Mouse (Mus musculus): ENCODE results near the gene Stmnd1.
"Not testable (repeated sequence)": the region's sequence is repeated elsewhere in the genome, so short reads cannot be mapped to it uniquely, and the experiment has no call there.

Stmnd1 gene

DNA sequence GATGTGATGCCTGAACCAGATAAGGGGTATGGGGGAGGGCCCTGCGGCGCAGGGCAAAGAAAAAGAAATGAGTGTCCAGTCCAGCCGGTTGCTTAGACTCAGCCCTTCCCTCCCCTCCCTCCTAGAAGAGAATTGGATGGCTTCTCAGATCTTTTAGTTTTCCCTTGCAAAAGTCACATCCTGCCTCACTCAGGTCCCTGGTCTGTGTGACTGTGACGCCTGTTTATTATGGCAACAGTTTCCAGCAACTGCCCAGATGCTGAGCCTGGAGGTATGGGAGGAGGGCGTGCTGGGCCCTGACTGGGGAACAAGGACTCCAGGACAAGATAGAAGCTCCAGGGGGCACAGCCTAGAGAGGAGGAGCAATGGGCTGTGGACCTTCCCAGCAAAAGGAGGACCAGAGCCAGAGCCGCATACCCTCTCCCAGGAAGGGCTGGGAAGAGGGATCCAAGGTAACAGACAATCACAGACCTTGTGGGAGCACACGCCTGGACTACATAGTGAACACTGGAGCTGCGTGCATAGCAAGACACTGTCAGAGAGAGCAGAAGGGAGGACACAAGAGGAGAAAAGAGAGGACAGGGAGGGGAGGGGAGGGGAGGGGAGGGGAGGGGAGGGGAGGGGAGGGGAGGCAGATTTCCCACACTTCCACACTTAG lies at the start of gene Stmnd1:
TSS of gene Stmnd1 (plus strand) at position 269 of the 658 bp plus-strand sequence.
- DNase-seq (ENCODE audit: low spot score) = no peak

DNA sequence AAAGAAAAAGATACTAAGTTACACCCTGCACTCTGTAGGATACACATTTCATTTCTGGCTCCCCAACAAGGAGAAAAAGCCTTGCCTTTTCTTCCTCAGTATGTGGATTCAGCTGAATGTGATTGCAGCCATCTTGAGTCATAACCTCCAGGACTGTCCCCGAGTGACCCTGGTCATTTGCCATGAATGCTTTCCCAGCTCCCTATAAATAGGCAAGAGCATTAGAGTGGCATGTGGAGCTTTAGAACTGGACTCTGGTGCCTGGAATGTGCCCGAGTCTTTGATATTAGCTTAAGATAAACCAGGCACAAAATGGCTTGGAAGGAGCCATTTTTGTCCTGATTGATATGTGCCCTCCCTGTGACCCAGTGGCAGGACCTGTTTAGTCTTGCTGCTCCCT lies 46.6 kb upstream of the Stmnd1 start:
- DNase-seq (ENCODE audit: low spot score) = no peak

DNA sequence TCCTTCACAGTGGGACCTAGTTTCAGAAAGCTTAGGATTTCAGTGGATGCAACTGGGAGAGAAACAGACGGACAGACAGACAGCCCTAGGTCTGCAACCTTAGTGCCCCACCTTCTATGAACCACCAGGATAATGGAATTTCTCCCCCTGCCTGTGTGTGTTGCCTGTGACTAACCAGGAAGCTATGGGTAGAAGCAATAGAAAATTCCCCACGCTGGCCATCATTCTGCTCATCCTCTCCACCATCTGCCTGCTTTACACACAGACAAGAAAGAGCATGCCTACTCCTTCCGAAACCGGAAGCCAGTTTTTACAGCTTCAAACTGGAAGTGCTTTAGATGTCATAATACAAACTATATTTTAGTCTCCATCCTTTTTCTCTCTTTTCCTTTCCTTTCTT lies 46.0 kb upstream of the Stmnd1 start:
- no peak for DNase-seq (ENCODE audit: low spot score)

DNA sequence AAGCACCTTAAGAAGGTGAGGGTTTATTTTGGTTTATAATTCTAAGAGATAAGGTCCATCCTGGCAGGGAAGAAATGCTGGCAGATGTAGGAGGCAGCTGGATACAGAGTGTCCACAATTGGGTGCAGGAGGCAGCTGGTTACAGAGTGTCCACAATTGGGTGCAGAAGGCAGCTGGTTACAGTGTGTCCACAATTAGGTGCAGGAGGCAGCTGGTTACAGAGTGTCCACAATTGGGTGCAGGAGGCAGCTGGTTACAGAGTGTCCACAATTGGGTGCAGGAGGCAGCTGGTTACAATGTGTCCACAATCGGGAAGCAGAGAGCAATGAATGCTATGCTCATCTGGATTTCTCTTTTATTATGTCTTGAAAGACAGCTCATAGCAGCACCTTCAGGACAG lies 44.8 kb upstream of the Stmnd1 start:
- DNase-seq (ENCODE audit: low spot score) = not testable (repeated sequence)

DNA sequence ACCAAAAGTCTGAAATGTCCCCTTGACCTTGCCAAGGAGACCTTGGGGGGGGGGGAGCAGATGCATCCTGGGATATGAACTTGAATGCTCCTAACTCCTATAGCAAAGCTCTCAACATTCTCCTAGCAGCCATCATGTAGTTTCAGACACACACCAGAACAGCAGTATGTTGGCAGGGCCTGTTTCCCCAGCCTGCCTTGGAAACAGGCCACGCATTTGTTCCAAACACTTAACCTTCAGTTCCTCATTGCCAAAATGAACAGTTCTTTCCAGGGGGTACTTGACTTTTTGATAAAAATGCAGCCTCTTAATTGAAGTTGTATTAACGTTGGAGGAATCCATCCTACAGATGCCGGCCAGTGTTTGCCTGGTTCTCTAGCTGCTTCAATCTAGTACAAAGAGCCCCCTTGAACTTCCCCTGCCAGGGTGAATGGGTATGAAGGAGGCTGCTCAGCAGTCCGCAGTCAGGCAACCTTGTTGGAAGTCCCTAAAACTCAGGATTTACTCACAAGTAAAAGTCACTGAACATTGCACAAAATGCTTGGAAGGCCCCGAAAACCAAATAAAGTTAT lies 41.9 kb upstream of the Stmnd1 start:
- no peak for DNase-seq (ENCODE audit: low spot score)

DNA sequence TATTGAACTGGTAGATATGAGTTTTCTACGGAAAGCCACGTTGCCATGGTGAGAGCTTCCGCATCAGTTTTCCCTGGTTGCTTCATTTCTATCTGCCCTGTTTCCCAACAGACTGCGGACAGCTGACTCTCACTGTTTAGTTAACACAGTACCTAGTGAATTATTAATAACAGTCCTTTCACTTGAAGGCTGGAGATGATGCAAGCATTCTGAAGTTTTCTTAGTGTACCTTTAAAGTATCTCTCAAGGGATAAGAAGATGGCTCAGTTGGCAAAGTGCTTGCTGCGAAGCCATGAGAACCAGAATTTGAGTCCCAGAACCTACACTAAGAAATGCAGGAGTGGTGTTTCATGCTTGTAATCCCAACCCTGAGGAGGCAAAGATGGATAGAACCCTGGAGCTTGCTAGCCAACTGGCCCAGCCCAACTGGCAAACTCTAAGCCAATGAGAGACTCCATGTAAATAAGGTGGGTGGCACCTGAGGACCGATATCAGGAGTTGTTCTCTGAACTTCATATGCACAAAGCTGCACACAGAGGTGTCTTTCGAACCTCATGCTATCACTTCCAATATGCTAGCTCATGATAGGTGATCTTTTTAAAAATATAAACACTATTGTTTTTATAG lies 35.7 kb upstream of the Stmnd1 start:
- no peak for DNase-seq (ENCODE audit: low spot score)

DNA sequence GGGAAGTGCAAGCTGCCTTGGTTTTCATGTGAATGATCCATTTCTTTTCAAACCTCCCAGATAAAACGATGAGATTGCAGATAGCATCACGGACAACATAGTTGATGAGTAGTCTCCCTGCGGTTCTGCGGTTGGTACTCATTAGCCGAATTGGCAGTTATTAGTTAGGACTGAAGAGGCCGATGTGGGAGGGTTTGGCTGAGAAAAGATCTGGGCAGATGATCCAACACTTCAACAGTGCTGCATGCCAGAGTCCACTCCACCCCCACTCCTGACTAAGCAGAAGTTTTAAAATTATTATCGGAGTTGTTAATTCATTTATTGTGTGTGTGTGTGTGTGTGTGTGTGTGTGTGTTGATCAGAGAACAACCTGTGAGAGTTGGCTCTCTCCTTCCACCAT lies 34.7 kb upstream of the Stmnd1 start:
- DNase-seq (ENCODE audit: low spot score) = no peak

DNA sequence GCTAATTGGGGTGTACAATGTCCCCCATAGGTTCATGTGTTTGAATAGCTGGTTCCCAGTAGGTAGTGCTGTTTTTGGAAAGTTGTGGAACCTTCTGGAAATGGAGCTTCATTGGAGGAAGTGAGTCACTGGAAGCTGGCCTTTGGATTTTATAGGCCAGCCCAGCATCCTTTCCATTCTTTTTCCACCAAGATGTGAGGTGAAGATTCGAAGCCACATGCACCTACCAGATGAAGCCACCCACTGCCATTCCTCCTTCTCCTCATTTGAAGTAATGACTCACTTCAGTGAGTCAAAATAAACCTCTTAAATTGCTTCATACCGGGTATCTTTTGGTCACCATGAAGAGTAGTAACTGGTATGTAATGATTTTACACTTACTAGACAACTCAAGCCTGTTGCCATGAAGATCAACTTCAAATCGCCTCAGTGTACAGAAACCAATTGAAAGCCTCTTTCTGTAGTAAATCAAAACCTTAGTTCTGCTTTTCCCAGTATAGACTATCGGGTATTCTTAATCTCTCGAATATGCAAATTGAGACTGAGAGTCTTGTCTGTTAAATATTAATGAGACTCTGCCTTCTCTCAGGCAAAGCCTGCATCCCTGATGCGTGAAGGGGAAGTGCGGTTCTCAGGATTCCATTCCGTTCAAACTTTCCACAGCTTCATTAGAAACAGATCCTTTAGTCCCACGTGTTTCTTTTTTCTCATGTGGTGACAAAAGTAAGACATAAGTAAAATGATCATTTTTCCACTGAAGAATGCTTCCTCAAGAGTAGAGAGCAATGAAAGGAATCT lies 31.9 kb upstream of the Stmnd1 start:
- no peak for DNase-seq (ENCODE audit: low spot score)

DNA sequence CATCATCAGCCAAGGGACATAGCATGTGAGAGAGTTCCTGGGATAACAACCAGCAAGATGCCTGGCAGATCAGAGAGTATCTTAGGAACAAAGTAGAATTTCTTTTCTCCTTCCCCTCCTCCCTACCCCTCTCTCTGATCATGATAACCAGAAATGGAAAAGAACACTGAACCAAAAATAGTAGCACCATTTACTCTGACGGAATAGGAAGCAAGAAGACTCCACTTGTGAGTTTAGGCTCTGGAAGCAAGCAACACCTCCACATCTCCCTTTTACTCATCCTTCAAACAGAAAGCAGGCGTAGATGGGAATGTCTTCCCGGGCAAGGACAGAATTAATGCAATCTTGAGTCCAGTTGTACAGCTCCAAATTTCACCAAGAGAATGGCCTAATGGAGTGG lies 19.8 kb upstream of the Stmnd1 start:
- DNase-seq (ENCODE audit: low spot score) = no peak

DNA sequence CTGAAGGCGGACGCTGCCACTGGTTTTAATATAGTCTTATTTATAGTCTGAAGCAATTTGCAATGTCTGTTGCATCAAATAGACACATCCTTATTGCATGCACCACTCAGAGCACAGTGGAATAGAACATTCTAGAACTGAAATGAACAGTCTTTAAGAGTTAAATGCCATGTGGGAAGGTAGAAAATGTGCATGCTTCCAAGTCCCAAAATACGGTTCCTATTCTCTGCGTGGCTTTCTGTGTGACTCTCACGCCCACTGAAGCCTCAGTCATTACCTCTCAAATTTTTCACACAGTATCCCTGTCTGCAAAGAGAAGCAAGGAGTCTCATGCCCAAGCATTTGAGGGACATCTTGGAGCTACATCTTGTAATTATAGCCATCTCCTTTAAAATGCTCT lies 19.4 kb upstream of the Stmnd1 start:
- DNase-seq (ENCODE audit: low spot score) = no peak

DNA sequence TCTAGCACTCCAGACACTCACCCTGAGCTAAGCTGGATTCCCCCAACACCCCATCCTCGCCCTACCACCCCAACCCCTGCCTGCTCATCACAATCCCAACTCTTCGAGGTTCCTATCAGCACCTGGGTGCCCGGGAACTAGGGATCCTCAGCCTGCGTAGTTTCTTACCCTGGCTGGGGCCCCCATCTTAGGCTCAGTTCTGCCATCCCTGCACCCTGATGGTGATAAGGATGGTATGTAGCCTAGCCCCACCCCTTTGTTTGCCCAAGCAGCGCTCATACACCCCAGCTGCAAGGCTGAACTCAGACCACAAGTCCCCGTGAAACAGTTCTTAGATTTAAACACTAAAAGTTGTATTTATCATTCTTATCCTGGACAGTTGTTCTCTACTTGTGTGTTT lies 17.9 kb upstream of the Stmnd1 start:
- DNase-seq (ENCODE audit: low spot score) = no peak

DNA sequence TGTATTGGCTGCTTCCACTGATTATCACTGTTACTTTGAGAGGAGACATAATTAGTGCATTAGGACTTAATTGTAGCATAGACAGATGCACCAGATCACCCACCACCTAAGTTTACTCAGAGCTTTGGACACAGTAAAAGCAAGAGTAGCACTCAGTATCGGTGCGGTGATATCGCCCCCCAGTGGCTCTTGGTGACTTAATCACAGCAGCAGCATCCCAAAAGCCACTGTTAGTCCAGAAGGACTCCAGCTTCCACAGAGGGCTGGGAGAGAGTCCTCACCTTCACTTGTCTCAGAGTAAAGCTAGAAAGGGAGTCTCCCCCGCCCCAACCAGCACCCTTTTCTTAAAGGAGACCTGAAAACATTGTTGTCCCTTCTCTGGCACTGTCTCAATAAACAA lies 15.7 kb upstream of the Stmnd1 start:
- DNase-seq (ENCODE audit: low spot score) = no peak

DNA sequence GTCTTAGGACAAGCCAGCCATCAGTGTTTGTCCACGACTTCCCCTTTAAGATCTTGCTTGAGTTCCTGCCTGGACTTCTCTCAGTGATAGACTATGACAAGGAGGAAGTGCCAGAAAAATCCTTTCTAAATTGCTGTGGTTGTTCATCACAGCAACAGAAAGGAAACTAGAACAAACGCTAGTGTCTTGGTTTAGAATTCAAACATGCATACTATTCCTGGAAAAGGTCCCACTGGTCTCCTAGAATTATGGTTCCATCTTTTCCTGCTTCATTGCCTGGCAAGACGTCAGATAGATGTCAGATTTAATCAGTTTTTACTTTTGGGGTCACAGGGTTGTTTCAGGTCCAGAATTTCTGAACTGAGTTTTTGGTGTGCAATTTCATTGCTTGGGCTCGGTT lies 14.0 kb upstream of the Stmnd1 start:
- no peak for DNase-seq (ENCODE audit: low spot score)

DNA sequence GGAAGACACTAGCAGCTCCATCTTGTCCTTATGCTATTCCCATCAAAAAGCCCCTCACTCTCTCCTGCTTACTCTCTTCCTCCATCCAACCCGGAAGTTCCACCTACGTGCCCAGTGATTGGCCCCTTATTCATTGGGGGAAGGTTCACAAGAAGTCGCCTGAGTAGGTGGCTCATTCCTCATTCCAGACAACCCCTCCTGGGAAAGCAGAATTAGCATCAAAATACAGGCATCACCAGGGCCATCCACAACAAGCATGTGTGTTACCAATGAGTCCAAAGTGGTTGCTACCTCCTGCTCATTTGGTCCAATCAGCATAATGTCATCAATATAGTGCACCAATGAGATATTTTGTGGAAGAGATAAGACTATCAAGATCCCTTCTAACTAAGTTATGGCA lies 12.3 kb upstream of the Stmnd1 start:
- no peak for DNase-seq (ENCODE audit: low spot score)

DNA sequence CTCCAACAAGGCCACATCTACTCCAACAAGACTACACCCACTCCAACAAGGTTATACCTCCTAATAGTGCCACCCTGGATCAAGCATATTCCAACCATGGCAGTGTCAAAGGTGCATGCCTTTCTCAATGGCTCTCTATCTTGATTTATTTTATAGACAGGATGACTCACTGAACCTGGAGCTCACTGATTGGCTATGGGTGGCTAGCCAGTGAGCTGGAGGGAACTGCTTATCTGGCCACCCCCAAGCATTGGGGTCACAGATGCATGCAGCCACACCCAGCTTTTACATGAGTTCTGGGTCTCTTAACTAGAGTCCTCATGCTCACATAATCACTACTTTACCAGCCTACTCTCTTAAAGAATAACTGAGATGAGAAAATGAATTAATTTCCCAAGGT lies 5.7 kb upstream of the Stmnd1 start:
- DNase-seq (ENCODE audit: low spot score) = no peak

DNA sequence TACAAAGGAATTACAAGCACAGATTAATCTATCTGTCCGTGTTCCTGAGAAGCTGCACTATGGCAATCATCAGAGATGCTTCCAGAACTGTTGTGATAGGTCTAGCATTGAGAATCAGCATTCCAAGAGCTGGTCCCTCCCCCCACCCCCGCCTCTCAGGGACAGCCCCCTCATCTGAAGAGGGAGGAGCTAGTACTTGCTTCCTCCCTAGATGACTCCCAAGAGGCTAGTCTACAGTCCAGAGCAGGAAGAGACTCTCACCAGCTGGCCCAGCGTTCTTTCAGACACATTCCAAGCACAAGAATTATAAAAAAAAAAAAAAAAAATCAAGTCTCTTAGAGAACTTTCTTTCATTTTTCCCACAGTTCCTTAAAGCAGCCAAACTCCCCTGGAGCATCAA lies 5.2 kb upstream of the Stmnd1 start:
- DNase-seq (ENCODE audit: low spot score) = no peak

DNA sequence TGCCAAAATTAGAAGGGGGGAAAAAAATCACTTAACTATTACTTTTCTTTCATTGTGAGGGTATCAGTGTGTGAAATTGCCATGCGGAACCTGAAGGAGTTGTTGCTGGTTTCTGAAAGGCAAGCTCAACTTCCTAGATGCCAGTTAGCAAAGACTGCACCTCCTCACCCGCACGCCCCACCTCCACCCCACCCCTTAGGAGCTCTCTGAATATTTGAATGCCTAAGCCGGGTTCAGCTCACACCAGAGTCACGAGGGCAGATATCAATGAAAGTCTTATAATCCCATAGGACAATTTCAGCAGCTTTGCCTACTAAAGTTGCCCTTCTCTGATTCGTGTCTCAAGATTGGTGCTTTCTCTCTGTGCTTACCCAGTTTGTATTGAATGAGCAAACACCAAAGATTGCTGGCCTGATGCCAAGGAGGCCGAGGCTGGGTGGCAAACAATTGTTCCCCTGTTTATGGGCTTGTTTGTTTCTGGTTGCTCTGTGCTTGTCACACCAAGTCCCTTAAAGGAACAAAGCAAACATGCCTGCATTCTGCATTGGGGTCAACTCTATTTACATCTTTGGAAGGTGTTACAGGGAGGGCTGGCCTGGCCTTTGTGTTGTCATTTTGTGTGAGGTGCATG lies 4.6 kb upstream of the Stmnd1 start:
- no peak for DNase-seq (ENCODE audit: low spot score)

DNA sequence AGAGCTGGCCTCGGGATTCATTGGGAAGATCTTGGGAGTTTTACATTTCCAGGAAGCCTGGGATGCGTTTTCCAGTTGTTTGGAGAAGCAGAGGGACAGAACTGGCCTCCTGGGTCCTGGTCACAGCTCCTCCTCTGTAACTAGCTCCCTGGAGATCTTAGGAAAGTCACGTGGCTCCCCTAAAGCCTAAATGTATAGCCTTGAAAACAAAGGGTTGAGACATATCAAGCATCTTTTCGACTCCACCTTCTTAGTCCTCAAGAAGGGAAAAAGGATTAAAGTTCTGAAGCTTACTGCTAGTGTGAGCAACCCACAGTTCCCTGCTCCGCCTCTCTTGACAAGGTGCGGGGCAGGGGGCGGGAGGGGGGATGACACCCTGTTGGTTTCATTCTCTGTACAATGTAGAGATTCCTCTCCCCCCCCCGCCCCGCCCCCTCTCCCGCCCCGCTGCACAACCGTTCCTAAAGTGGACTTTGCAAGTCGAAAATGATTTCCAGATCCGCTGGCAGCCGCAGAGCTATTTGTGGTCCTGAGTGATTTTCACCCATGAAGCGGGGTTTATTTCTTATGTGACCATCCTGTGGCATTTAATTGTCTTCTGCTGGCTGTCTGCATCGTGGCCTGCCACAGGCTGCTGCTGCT lies 589 bp upstream of the Stmnd1 start:
- no peak for DNase-seq (ENCODE audit: low spot score)

DNA sequence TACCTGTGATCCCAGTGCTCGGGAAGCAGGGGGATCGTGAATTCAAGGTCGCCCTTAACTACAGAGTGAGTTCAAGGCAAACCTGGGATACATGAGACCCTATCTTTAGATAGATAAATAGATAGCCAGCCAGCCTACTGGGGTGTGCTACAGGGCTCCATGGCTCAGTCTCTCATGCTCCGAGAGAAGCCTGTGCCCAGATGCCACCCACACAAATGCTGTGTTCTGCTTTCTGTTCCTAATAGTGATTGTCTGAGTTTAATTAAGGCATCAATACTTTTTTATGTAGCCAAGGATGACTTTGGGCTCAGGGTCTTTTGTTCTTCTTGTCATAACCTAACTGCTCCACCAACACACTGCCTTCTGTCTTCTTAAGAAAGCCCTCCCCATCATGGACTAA lies 2.2 kb downstream of the Stmnd1 start:
- no peak for DNase-seq (ENCODE audit: low spot score)

DNA sequence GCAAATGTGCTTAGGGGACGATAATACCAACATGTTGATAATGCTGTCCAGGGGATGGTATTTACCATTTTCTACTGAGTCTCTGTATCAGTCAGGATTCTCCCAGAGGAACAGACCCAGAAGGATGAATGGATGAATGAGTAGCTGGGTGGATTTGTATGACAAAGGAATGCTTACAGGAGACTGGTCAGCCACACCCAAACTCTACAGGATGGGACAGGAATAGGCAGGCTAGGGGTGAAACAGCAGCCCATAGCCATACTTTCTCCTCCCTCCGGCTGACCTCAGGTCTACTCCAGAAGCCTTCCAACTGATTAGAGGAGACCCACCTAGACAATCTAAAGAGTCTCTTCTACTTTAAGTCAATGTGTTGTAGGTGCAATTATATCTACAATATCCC lies 9.0 kb downstream of the Stmnd1 start:
- no peak for DNase-seq (ENCODE audit: low spot score)

DNA sequence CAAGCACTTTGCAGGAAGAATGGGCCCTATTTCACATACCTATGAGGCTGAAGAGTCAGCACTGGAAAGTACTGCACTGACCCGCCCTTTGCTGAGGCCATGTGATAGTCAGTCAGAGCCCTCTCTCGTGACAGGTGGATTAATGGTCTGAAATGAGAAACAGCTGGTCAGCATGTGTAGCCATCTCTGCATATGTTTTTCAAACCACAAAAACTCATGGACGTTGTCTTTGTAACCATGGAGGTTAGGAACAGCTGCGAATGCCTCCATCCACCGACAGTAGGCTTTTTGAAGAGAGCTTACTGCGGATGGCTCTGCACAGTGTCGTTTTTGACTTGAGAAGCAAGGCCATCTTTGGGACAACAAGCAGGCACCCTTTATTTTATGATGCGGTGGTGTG lies 14.3 kb downstream of the Stmnd1 start:
- DNase-seq (ENCODE audit: low spot score) = no peak

DNA sequence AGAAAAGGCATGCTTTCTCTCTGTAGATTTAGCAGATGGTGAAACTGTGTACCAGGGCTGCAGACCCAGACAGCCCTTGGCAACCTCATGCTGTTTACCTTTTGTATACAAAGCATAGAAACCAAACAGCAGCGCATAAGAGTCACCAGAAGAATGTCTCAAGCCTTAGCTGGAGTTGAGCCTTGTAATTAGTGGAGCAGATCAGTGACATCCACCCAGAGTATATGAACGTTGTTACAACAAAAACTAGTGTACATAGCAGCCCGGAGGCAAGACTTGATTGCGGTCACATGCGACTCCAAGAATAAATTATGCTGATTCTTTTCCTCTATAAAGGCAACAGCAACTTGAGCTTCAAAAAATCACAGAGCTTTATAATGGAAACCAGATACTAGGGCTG lies 14.9 kb downstream of the Stmnd1 start:
- DNase-seq (ENCODE audit: low spot score) = no peak

Data from T-cell, adult 2 months (primary cell).